Comparison of ENCODE assay signal across 10 mouse cellular contexts in the genomic region with DNA sequence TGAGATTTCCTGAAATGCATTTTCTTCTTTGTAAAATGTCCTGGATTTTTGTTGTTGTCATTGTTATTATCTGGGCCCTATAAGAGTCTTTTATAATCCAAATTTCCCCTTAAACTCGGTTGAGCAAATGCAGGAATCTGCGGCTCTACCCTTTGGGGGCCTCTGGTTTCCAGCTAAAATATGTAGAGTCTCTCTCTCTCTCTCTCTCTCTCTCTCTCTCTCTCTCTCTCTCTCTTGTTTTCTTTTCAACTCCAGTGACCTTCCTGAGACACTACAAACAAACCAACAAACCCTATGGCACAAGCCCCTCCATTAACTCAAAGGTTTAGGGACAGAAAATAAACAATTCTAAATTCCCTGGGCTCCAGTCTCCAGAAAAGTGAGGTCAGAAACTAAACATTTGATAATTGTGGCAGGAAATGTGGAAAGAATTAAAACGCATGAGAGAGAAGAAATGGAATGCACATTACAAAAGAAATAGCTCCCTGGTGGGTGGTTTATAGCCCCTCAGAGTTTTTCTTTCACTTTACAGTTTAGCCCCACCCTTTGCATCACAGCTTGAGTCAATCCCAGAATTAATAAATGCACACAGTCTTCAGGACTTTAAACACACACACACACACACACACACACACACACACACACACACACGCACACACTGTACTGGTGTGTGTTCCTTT. TPM values are rescaled to one million over a fixed set of nuclear protein-coding genes. Genes with fewer than 3 reads are reported as not detected.
DNase-seq lines count a peak whose midpoint lies in the region; ATAC-seq and TF ChIP-seq lines count a peak whose summit lies in the region.
"Had no signal": no experiment of that assay in that cellular context is flagged by ENCODE, and none has a peak within 500 bp of the region (broad histone marks: within the 10 kb centered on the region; RNA-seq: fewer than 3 reads in every experiment).

No protein-coding gene starts in this region.

- TF ChIP-seq CTCF in midbrain, postnatal 0 days (IDR thresholded peaks at IDR 0.05), result no peak

- H3K9ac ChIP-seq in heart, embryonic 12.5 days, result peak overlapping the region; percentile 84
- no peak overlapping the region; the same call in 1 of the 2 replicates for H3K9ac ChIP-seq in hindbrain, embryonic 16.5 days (ENCODE audit: low read depth, low read length)
- no peak overlapping the region for H3K9ac ChIP-seq in midbrain, postnatal 0 days (replicated peaks; ENCODE audit: low read length, poor library complexity, severe bottlenecking)

- peak overlapping the region; percentile 84 for H3K27ac ChIP-seq in heart, embryonic 12.5 days (ENCODE audit: poor library complexity, severe bottlenecking)
- H3K27ac ChIP-seq in embryonic facial prominence, embryonic 10.5 days (replicated peaks), result peak overlapping the region; percentile 96
- no peak overlapping the region for H3K27ac ChIP-seq in hindbrain, embryonic 16.5 days (ENCODE audit: low read depth, low read length)
- no peak overlapping the region for H3K27ac ChIP-seq in midbrain, postnatal 0 days (ENCODE audit: low read depth, low read length)
- H3K27ac ChIP-seq: liver, embryonic 15.5 days had no signal

- H3K4me1 ChIP-seq in heart, embryonic 12.5 days (replicated peaks), result peaks cover 36% of the 10 kb centered on the region
- peaks cover 36% of the 10 kb centered on the region for H3K4me1 ChIP-seq in embryonic facial prominence, embryonic 10.5 days
- peaks cover 21% of the 10 kb centered on the region for H3K4me1 ChIP-seq in hindbrain, embryonic 16.5 days (ENCODE audit: control insufficient read depth, insufficient read depth, low read depth, low read length)
- H3K4me1 ChIP-seq in midbrain, postnatal 0 days (ENCODE audit: insufficient read depth, low read length), result no peaks in the 10 kb centered on the region
- H3K4me1 ChIP-seq: liver, embryonic 15.5 days had no signal

- peak overlapping the region; percentile 69 for H3K4me2 ChIP-seq in heart, embryonic 12.5 days
- peak overlapping the region; percentile 98 for H3K4me2 ChIP-seq in hindbrain, embryonic 16.5 days (ENCODE audit: low read length)
- peak overlapping the region; percentile 92 for H3K4me2 ChIP-seq in midbrain, postnatal 0 days (ENCODE audit: low read depth, low read length, poor library complexity, severe bottlenecking)

- WGBS in heart, embryonic 12.5 days, result 18% methylated on average over 4 of the region's 4 CpGs
- 20% methylated on average over 4 of the region's 4 CpGs for WGBS in embryonic facial prominence, embryonic 10.5 days
- 11% methylated on average over 4 of the region's 4 CpGs for WGBS in hindbrain, embryonic 16.5 days
- WGBS in midbrain, postnatal 0 days, result 23% methylated on average over 4 of the region's 4 CpGs

- peak overlapping the region; percentile 94 for H3K4me3 ChIP-seq in heart, embryonic 12.5 days
- peak overlapping the region; percentile 88 for H3K4me3 ChIP-seq in embryonic facial prominence, embryonic 10.5 days
- peak overlapping the region; percentile 80 for H3K4me3 ChIP-seq in hindbrain, embryonic 16.5 days (ENCODE audit: low read length)
- peak overlapping the region; percentile 69; the same call in 1 of the 2 replicates for H3K4me3 ChIP-seq in midbrain, postnatal 0 days (ENCODE audit: low read depth, low read length)

- no peaks in the 10 kb centered on the region for H3K9me3 ChIP-seq in heart, embryonic 12.5 days (replicated peaks)
- H3K9me3 ChIP-seq in embryonic facial prominence, embryonic 10.5 days, result no peaks in the 10 kb centered on the region
- H3K9me3 ChIP-seq in hindbrain, embryonic 16.5 days (ENCODE audit: control insufficient read depth, low read length), result no peaks in the 10 kb centered on the region
- no peaks in the 10 kb centered on the region for H3K9me3 ChIP-seq in midbrain, postnatal 0 days (ENCODE audit: low read length)
- H3K9me3 ChIP-seq: liver, embryonic 15.5 days had no signal

- ATAC-seq in heart, embryonic 12.5 days (ENCODE audit: insufficient number of reproducible peaks, low FRiP score), result no peak
- ATAC-seq in hindbrain, embryonic 16.5 days, result no peak
- ATAC-seq in midbrain, postnatal 0 days (ENCODE audit: low FRiP score), result no peak

- intact Hi-C loops in heart, postnatal 25 days (cut with DNase I), result loop anchor here (5.0 kb wide), 1 partner anchor 46 kb away; no protein-coding TSS in a partner anchor

- H3K27me3 ChIP-seq in heart, embryonic 12.5 days (replicated peaks), result no peaks in the 10 kb centered on the region
- peaks cover 17% of the 10 kb centered on the region for H3K27me3 ChIP-seq in embryonic facial prominence, embryonic 10.5 days (replicated peaks; ENCODE audit: low read depth, poor library complexity, severe bottlenecking)
- no peaks in the 10 kb centered on the region for H3K27me3 ChIP-seq in hindbrain, embryonic 16.5 days (replicated peaks; ENCODE audit: control insufficient read depth, insufficient read depth, low read length)
- no peaks in the 10 kb centered on the region for H3K27me3 ChIP-seq in midbrain, postnatal 0 days (ENCODE audit: insufficient read depth, low read length)

- DNase-seq in heart, postnatal 25 days (ENCODE audit: low spot score), result no peak
- peak; percentile 34 for DNase-seq in embryonic facial prominence, embryonic 10.5 days (ENCODE audit: low spot score)
- DNase-seq in midbrain, postnatal 0 days (ENCODE audit: low spot score), result no peak
- no peak for DNase-seq in spleen, adult 12 weeks (ENCODE audit: low spot score)
- no peak for DNase-seq in ovary, postnatal 10 days (ENCODE audit: low spot score)
- no peak for DNase-seq in urinary bladder, postnatal 36 days (ENCODE audit: low spot score in 2 of 2)
- DNase-seq: cerebellum, postnatal 14 days had no signal

- H3K36me3 ChIP-seq in heart, embryonic 12.5 days, result peaks cover 30% of the 10 kb centered on the region
- H3K36me3 ChIP-seq in embryonic facial prominence, embryonic 10.5 days (replicated peaks), result peaks cover 31% of the 10 kb centered on the region
- H3K36me3 ChIP-seq in hindbrain, embryonic 16.5 days (ENCODE audit: control insufficient read depth, insufficient read depth, low read length), result no peaks in the 10 kb centered on the region
- H3K36me3 ChIP-seq in midbrain, postnatal 0 days (ENCODE audit: insufficient read depth, low read length), result no peaks in the 10 kb centered on the region
- H3K36me3 ChIP-seq: liver, embryonic 15.5 days had no signal

RNA-seq across cellular contexts. Expression of a gene that starts 1.3 kb away (rescaled TPM):
- 558 and 559 TPM in 2 replicates for polyA plus RNA-seq in heart, embryonic 12.5 days (2016; fragmentation: Nextera tagmentation; extraction: Ambion mirVana)
- total RNA-seq in heart, postnatal 25 days (2021), result 100 to 1,000 TPM; 107 to 122 TPM
- polyA plus RNA-seq in embryonic facial prominence, embryonic 10.5 days (2016; fragmentation: Nextera tagmentation; extraction: Ambion mirVana), result 192 and 210 TPM in 2 replicates
- polyA plus RNA-seq in hindbrain, embryonic 16.5 days (2015; fragmentation: Nextera tagmentation; extraction: Ambion mirVana), result 81.2 and 110 TPM in 2 replicates
- 51.6 and 72.1 TPM in 2 replicates for total RNA-seq in midbrain, postnatal 0 days (2014; rRNA removed)
- polyA plus RNA-seq in midbrain, postnatal 0 days (2015; fragmentation: Nextera tagmentation; extraction: Ambion mirVana), result 56.3 and 58.8 TPM in 2 replicates

Comparison
In these comparisons a context has a peak if more than half of its experiments do, and no peak if none do; other contexts are left out.
1. H3K27ac ChIP-seq: peak in heart, embryonic 12.5 days (single experiment) and embryonic facial prominence, embryonic 10.5 days (single experiment); none in hindbrain, embryonic 16.5 days (single experiment) and midbrain, postnatal 0 days (single experiment).
2. Peak in every context shown above with its lines, with median percentiles within 50 percentile points of each other: H3K4me2 ChIP-seq and H3K4me3 ChIP-seq.